Mouse (Mus musculus): Measurements from ENCODE around the gene Togaram1.

The Togaram1 gene

GRCm38 (mm10) chr12:65048799-65049198, 83.2 kb downstream of the Togaram1 start:
- no peak for DNase-seq (ENCODE audit: low spot score)

DNA sequence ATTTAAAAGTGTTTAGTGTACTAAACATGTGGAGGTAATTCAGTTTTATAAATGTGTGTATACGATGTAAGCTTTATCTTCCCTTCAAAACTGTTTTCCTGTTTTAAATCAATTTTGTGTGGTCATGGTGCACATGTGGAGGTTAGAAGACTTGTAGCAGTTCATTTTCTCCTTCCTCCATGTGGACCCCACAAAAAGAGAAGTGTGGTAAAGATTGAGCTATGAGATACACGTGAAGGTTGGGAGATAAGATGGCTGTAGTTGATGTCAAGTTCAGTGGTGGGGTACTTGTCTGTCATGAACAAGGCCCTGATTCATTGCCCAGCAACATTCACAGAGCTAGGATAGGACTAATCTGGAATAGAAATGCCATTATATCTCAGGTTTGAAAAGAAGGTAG, 92.6 kb downstream of the Togaram1 start:
- no peak for DNase-seq (ENCODE audit: low spot score)

- DNase-seq (ENCODE audit: low spot score), result no peak
Measured at GRCm38 (mm10) chr12:65061082-65061481, 95.5 kb downstream of the Togaram1 start.

- no peak for DNase-seq (ENCODE audit: low spot score)
Measured at GRCm38 (mm10) chr12:65065241-65065640, 99.6 kb downstream of the Togaram1 start.

GRCm38 (mm10) chr12:65066234-65066633, 100.6 kb downstream of the Togaram1 start:
- DNase-seq (ENCODE audit: low spot score), result no peak

- no peak for DNase-seq (ENCODE audit: low spot score)
Measured at GRCm38 (mm10) chr12:65068409-65068808, 102.8 kb downstream of the Togaram1 start.
